Mouse (Mus musculus): Measurements from ENCODE around the gene Zfp524. TPM values are rescaled to one million over a fixed set of nuclear protein-coding genes. Genes with fewer than 3 reads are reported as not detected.

Gene Zfp524
- 7.8 and 10.2 TPM in 2 replicates for polyA plus RNA-seq (2015; fragmentation: Nextera tagmentation; extraction: Ambion mirVana)

DNA sequence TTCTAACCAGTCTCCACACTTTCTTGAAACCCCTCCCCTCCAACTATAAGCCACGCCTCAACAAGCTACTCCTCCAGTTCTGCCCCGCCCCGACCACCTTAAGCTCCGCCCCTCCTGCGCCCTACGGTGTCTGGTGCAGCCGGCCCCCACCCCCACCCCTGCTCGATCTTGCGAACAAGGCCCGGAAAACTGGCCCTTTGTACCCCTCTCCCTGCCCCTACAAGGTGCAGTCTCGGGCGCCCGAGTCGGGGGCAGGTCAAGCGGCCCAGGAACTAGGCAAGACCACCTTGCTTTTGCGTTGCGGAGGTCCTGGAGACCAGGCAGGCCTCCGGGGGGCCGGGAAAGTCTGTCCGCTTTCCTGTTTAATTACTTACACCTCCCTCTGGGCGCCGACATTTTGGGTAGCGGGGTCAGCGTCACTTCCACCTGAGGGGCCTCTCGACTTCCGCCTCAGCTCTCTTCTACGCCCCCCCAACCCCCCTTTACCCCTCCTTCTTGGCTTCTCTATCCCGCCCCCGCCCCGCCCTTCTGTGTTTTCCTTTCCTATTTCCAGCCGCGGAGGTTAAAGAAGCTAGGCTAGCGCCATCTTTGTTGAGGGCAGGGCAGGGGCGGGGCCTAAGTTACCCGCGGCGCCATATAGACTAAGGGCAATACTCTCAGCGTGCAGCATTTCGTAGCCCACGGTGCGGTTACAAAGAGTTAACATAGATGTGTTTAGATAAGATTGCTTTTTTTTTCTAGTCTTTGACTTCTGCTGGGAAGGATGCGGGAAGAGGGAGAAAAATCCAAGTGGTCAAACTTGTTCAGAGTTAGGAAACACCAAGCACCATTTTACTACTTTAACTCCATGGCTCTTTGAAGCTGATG, at the start of gene Zfp524, which contains the start of gene Fiz1:
Gene Zfp524, plus strand, starts transcription at position 165 of the 867 bp plus-strand sequence.
Gene Fiz1, minus strand, starts transcription at position 447 of the 867 bp plus-strand sequence.
- Histone ChIP-seq H3K9ac (ENCODE audit: low read depth, low read length) (peak within 1 kb of the TSS; percentile 88), H3K4me3 (ENCODE audit: low read depth, low read length) (peak within 1 kb of the TSS; percentile 81), H3K27ac (ENCODE audit: low read length) (peak within 1 kb of the TSS; percentile 98), H3K36me3 (ENCODE audit: control insufficient read depth, insufficient read depth) (peaks cover 43% of the 10 kb centered on the region), H3K4me2 (ENCODE audit: low read depth, low read length) (peak within 1 kb of the TSS; percentile 90), H3K4me1 (ENCODE audit: control insufficient read depth, low read depth, low read length) (peaks cover 20% of the 10 kb centered on the region), H3K9me3 (replicated peaks; ENCODE audit: control insufficient read depth, low read length) (no peaks in the 10 kb centered on the region), H3K27me3 (ENCODE audit: control insufficient read depth, insufficient read depth, low read depth, low read length) (no peaks in the 10 kb centered on the region)
- peak; percentile 79 for ATAC-seq (ENCODE audit: low read depth)
- under 1% methylated on average over 42 of the region's 42 CpGs for WGBS (ENCODE audit: insufficient replicate concordance)

DNA sequence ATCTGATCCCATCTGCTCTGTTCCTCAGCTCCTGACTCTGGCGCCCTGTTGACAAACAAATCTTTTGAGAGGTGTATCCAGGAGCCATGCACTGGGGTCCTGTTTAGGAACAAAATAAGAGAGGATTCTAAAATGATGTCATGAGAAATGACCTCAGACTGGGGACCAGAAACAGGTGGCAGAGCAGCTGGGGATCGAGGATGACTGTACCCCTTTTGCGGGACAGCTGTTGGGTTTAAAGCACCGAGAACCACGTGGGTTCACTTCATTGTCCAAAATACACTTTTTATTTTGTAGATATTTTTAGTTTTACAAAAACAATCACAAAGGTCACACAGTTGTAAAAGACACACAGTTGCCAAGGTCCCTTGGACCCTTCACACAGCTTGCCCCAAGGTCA, 49.2 kb upstream of the Zfp524 start:
- no peak overlapping the region for H3K4me3 ChIP-seq (ENCODE audit: low read depth, low read length)
- no peak overlapping the region for H3K9ac ChIP-seq (ENCODE audit: low read depth, low read length)
- no peaks in the 10 kb centered on the region for H3K36me3 ChIP-seq (ENCODE audit: control insufficient read depth, insufficient read depth)
- no peaks in the 10 kb centered on the region for H3K9me3 ChIP-seq (replicated peaks; ENCODE audit: control insufficient read depth, low read length)
- no peak overlapping the region for H3K4me2 ChIP-seq (ENCODE audit: low read depth, low read length)
- no peaks in the 10 kb centered on the region for H3K4me1 ChIP-seq (ENCODE audit: control insufficient read depth, low read depth, low read length)
- no peak for ATAC-seq (ENCODE audit: low read depth)
- no peaks in the 10 kb centered on the region for H3K27me3 ChIP-seq (ENCODE audit: control insufficient read depth, insufficient read depth, low read depth, low read length)
- H3K27ac ChIP-seq (ENCODE audit: low read length), result no peak overlapping the region
- 57% methylated on average over 5 of the region's 5 CpGs for WGBS (ENCODE audit: insufficient replicate concordance)

DNA sequence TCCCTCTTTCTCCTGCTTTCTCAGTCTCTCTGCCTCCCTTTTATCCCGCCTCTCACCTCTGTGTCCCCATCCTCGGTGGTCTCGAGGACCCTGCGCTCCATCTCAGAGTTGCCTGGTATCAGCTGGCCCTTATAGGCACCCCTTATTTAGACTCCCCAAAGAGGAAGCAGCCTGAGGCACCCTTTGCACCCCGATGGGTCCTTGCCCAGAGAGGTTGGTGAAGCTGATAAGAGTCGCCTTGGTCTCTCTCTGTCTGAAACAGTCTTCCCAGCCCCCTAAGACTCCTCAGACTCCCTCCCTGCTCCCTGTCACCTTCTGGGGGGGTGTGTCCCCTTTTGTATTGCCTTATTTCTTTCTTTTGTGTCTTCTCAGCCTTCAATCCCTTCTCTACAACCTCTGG, 43.1 kb upstream of the Zfp524 start, which contains the start of gene Sbk3:
Gene Sbk3, minus strand, starts transcription at position 101 of the 400 bp plus-strand sequence.
- Histone ChIP-seq H3K4me3 (ENCODE audit: low read depth, low read length) (no peak within 1 kb of the TSS), H3K27ac (ENCODE audit: low read length) (no peak within 1 kb of the TSS), H3K4me2 (ENCODE audit: low read depth, low read length) (no peak within 1 kb of the TSS), H3K27me3 (ENCODE audit: control insufficient read depth, insufficient read depth, low read depth, low read length) (no peaks in the 10 kb centered on the region), H3K4me1 (ENCODE audit: control insufficient read depth, low read depth, low read length) (no peaks in the 10 kb centered on the region; the same call in 1 of the 2 replicates), H3K9ac (ENCODE audit: low read depth, low read length) (no peak within 1 kb of the TSS), H3K9me3 (replicated peaks; ENCODE audit: control insufficient read depth, low read length) (no peaks in the 10 kb centered on the region), H3K36me3 (ENCODE audit: control insufficient read depth, insufficient read depth) (no peaks in the 10 kb centered on the region)
- no peak for ATAC-seq (ENCODE audit: low read depth)
- 27% methylated on average over 6 of the region's 6 CpGs for WGBS (ENCODE audit: insufficient replicate concordance)

DNA sequence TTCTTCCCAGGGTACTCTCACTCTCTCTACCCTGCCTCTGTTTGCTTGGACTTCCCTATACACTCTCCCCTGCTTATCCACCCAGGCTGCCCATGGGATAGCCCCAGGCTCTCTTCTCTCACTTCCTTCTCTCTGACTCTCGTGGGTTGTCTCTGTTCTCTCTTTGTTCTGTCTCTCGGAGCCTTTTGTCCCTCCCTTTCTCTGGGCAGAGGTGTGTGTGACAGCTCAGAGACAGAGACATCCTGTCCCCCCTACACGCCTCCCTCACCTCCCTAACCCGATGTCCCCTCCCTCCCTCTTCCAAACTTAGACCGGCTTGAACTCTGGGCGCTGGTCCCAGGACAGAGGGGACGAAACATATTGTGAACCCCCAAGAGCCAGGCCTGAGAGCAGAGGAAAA, 42.5 kb upstream of the Zfp524 start:
- 25% methylated on average over 7 of the region's 7 CpGs for WGBS (ENCODE audit: insufficient replicate concordance)
- Histone ChIP-seq H3K27me3 (ENCODE audit: control insufficient read depth, insufficient read depth, low read depth, low read length) (no peaks in the 10 kb centered on the region), H3K4me1 (ENCODE audit: control insufficient read depth, low read depth, low read length) (no peaks in the 10 kb centered on the region; the same call in 1 of the 2 replicates), H3K9ac (ENCODE audit: low read depth, low read length) (no peak overlapping the region), H3K36me3 (ENCODE audit: control insufficient read depth, insufficient read depth) (no peaks in the 10 kb centered on the region), H3K4me2 (ENCODE audit: low read depth, low read length) (no peak overlapping the region), H3K27ac (ENCODE audit: low read length) (no peak overlapping the region), H3K4me3 (ENCODE audit: low read depth, low read length) (no peak overlapping the region), H3K9me3 (replicated peaks; ENCODE audit: control insufficient read depth, low read length) (no peaks in the 10 kb centered on the region)
- ATAC-seq (ENCODE audit: low read depth), result no peak

DNA sequence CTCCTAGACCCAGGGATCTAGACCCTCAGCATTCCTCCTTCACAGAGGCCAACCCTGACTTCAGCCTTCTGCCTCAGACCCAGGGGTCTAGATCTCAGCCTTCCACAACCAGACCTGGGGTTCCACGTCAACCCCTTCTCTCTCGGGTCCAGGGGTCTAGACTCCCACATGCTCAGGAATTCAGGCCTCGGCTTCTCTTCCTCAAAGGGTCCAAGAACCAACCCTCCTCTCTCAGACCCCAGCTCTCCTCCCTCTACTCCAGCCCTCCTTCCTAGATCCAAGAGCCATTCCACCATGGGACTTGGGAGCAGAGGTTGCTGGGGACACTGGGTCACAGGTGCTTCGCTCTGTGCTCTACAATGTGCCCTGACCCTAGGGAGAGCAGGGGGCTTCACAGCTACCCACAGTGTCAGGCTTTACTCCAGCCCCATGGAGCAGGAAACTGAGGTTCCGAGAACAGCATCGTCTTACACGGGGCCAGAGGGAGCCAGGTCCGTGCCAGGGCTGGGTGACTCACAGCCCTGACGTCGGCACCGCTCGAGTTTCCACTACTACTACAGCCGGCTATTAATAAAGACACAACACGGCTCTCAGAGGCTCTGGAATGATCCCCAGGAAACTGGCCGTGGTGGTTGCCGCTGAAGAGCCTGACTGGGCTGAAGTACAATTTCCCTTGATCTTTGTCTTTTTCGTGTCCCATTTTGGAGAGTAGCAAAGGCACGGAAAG, 41.7 kb upstream of the Zfp524 start:
- no peaks in the 10 kb centered on the region; the same call in 1 of the 2 replicates for H3K4me1 ChIP-seq (ENCODE audit: control insufficient read depth, low read depth, low read length)
- H3K9me3 ChIP-seq (replicated peaks; ENCODE audit: control insufficient read depth, low read length), result no peaks in the 10 kb centered on the region
- H3K27ac ChIP-seq (ENCODE audit: low read length), result no peak overlapping the region
- H3K9ac ChIP-seq (ENCODE audit: low read depth, low read length), result no peak overlapping the region
- H3K27me3 ChIP-seq (ENCODE audit: control insufficient read depth, insufficient read depth, low read depth, low read length), result no peaks in the 10 kb centered on the region
- WGBS (ENCODE audit: insufficient replicate concordance), result 44% methylated on average over 18 of the region's 18 CpGs
- no peak overlapping the region for H3K4me3 ChIP-seq (ENCODE audit: low read depth, low read length)
- H3K4me2 ChIP-seq (ENCODE audit: low read depth, low read length), result no peak overlapping the region
- ATAC-seq (ENCODE audit: low read depth), result no peak
- H3K36me3 ChIP-seq (ENCODE audit: control insufficient read depth, insufficient read depth), result no peaks in the 10 kb centered on the region

DNA sequence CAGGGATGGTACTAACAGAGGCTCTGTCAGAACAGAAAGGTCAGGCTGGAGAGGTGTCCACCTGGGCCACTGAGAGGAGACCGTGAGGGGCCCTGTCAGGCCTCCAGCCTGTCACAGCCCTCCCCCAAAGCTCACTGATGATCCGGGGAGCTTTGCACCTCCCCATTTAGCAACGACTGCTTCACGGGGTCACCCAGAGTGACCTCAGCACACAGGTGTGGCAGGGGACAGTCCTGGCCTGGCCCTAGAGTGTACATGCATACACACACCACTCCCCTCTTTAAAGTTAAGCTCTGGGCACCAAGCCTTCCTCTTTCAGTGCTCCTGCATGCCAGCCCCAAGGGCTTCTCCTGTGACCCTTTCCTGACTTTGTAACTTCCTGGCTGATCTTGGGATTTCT, 38.8 kb upstream of the Zfp524 start:
- no peak overlapping the region for H3K4me2 ChIP-seq (ENCODE audit: low read depth, low read length)
- no peaks in the 10 kb centered on the region; the same call in 1 of the 2 replicates for H3K4me1 ChIP-seq (ENCODE audit: control insufficient read depth, low read depth, low read length)
- 43% methylated on average over 4 of the region's 4 CpGs for WGBS (ENCODE audit: insufficient replicate concordance)
- no peak overlapping the region for H3K27ac ChIP-seq (ENCODE audit: low read length)
- no peak for ATAC-seq (ENCODE audit: low read depth)
- H3K27me3 ChIP-seq (ENCODE audit: control insufficient read depth, insufficient read depth, low read depth, low read length), result no peaks in the 10 kb centered on the region
- no peak overlapping the region for H3K4me3 ChIP-seq (ENCODE audit: low read depth, low read length)
- no peaks in the 10 kb centered on the region for H3K9me3 ChIP-seq (replicated peaks; ENCODE audit: control insufficient read depth, low read length)
- no peaks in the 10 kb centered on the region for H3K36me3 ChIP-seq (ENCODE audit: control insufficient read depth, insufficient read depth)
- H3K9ac ChIP-seq (ENCODE audit: low read depth, low read length), result no peak overlapping the region

DNA sequence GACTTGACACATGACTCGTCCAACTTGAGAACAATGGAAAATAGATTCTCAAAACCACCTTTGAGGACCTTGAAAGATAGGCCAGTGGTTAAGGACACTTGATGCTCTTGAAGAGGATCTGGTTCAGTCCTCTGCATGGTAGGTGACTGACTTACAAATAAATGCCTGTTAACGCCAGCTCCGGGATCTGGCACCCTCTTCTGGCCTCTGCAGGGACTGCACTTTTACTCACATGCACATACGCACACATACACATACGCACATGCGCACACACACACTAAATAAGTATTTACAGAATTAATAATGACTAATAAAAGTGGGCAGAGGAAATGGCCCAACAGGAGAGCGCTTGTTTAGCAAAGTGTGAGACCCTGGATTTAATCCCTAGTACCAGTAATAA, 37.4 kb upstream of the Zfp524 start:
- Histone ChIP-seq H3K9ac (ENCODE audit: low read depth, low read length) (no peak overlapping the region), H3K9me3 (replicated peaks; ENCODE audit: control insufficient read depth, low read length) (no peaks in the 10 kb centered on the region), H3K36me3 (ENCODE audit: control insufficient read depth, insufficient read depth) (no peaks in the 10 kb centered on the region), H3K27ac (ENCODE audit: low read length) (no peak overlapping the region), H3K4me2 (ENCODE audit: low read depth, low read length) (no peak overlapping the region), H3K4me1 (ENCODE audit: control insufficient read depth, low read depth, low read length) (no peaks in the 10 kb centered on the region; the same call in 1 of the 2 replicates), H3K4me3 (ENCODE audit: low read depth, low read length) (no peak overlapping the region), H3K27me3 (ENCODE audit: control insufficient read depth, insufficient read depth, low read depth, low read length) (no peaks in the 10 kb centered on the region)
- 75% methylated on average over 7 of the region's 7 CpGs for WGBS (ENCODE audit: insufficient replicate concordance)
- no peak for ATAC-seq (ENCODE audit: low read depth)

DNA sequence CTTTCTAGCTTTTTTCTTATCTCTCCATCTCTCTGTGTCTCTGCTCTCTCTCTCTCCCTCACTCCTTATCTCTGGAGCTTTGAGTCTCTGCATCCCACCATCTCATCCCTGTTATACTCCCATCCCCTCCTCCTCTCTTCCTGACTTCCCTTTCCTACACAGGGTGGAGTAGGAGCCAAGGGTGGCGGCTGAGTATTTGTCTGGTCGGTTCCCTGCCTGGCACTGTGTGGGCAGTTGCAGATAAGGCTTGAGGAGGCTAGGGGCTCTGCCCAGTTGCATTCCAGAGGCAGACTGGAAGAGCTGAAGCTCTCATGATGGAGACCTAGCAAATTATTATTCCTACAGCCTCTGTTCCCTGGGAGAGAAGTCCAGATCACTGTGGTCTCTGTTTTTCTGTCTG, 26.0 kb upstream of the Zfp524 start:
- no peak overlapping the region for H3K9ac ChIP-seq (ENCODE audit: low read depth, low read length)
- no peaks in the 10 kb centered on the region for H3K9me3 ChIP-seq (replicated peaks; ENCODE audit: control insufficient read depth, low read length)
- no peak overlapping the region for H3K27ac ChIP-seq (ENCODE audit: low read length)
- 28% methylated on average over 2 of the region's 2 CpGs for WGBS (ENCODE audit: insufficient replicate concordance)
- H3K4me1 ChIP-seq (ENCODE audit: control insufficient read depth, low read depth, low read length), result no peaks in the 10 kb centered on the region
- H3K27me3 ChIP-seq (ENCODE audit: control insufficient read depth, insufficient read depth, low read depth, low read length), result peaks cover under 1% of the 10 kb centered on the region; the same call in 1 of the 2 replicates
- H3K36me3 ChIP-seq (ENCODE audit: control insufficient read depth, insufficient read depth), result 0 out of 2 replicates have a peak, but pooled peaks cover under 1% of the 10 kb centered on the region
- H3K4me2 ChIP-seq (ENCODE audit: low read depth, low read length), result no peak overlapping the region
- no peak overlapping the region for H3K4me3 ChIP-seq (ENCODE audit: low read depth, low read length)
- no peak for ATAC-seq (ENCODE audit: low read depth)

Measured in liver, embryonic 16.5 days (tissue).